Mouse (Mus musculus): ENCODE data around the gene Ptchd3. TPM values are rescaled to one million over a fixed set of nuclear protein-coding genes. Genes with fewer than 3 reads are reported as not detected.

Gene Ptchd3
- polyA plus RNA-seq (2015; fragmentation: Nextera tagmentation; extraction: Ambion mirVana): 0.13 and 0.21 TPM in 2 replicates

- Histone ChIP-seq H3K9me3 (replicated peaks; ENCODE audit: control insufficient read depth, low read length) (peaks cover 3% of the 10 kb centered on the region; the same call in 1 of the 2 replicates), H3K4me3 (ENCODE audit: low read length) (peak within 1 kb of the TSS; percentile 5; the same call in 1 of the 2 replicates), H3K9ac (ENCODE audit: low read length) (no peak within 1 kb of the TSS), H3K27me3 (ENCODE audit: control insufficient read depth, insufficient read depth, low read length) (no peaks in the 10 kb centered on the region; the same call in 1 of the 2 replicates), H3K27ac (ENCODE audit: low read length) (no peak within 1 kb of the TSS), H3K4me2 (ENCODE audit: low read depth, low read length) (peak within 1 kb of the TSS; percentile 24; the same call in 1 of the 2 replicates), H3K36me3 (ENCODE audit: control insufficient read depth, insufficient read depth) (no peaks in the 10 kb centered on the region), H3K4me1 (ENCODE audit: control insufficient read depth, insufficient read depth, low read length) (0 out of 2 replicates have a peak, but pooled peaks cover 3% of the 10 kb centered on the region)
- 54% methylated on average over 18 of the region's 18 CpGs for WGBS
- no peak for ATAC-seq (replicated peaks; ENCODE audit: extremely low read depth, insufficient read depth, low FRiP score)
Observed at GRCm38 (mm10) chr11:121829947-121830346, at the start of gene Ptchd3. Ptchd3 (plus strand) TSS chr11:121830247.

GRCm38 (mm10) chr11:121781831-121782230 lies 48.2 kb upstream of the Ptchd3 start:
- Histone ChIP-seq H3K27me3 (ENCODE audit: control insufficient read depth, insufficient read depth, low read length) (no peaks in the 10 kb centered on the region), H3K9me3 (replicated peaks; ENCODE audit: control insufficient read depth, low read length) (no peaks in the 10 kb centered on the region), H3K27ac (ENCODE audit: low read length) (no peak overlapping the region), H3K4me2 (ENCODE audit: low read depth, low read length) (no peak overlapping the region), H3K9ac (ENCODE audit: low read length) (no peak overlapping the region), H3K4me3 (ENCODE audit: low read length) (no peak overlapping the region), H3K4me1 (ENCODE audit: control insufficient read depth, insufficient read depth, low read length) (no peaks in the 10 kb centered on the region), H3K36me3 (ENCODE audit: control insufficient read depth, insufficient read depth) (no peaks in the 10 kb centered on the region)
- 89% methylated on average over 1 of the region's 1 CpGs for WGBS
- ATAC-seq (replicated peaks; ENCODE audit: extremely low read depth, insufficient read depth, low FRiP score): no peak

GRCm38 (mm10) chr11:121787456-121787855 lies 42.6 kb upstream of the Ptchd3 start:
- no peak overlapping the region for H3K27ac ChIP-seq (ENCODE audit: low read length)
- H3K27me3 ChIP-seq (ENCODE audit: control insufficient read depth, insufficient read depth, low read length): no peaks in the 10 kb centered on the region
- no peak overlapping the region for H3K9ac ChIP-seq (ENCODE audit: low read length)
- no peaks in the 10 kb centered on the region for H3K36me3 ChIP-seq (ENCODE audit: control insufficient read depth, insufficient read depth)
- ATAC-seq (replicated peaks; ENCODE audit: extremely low read depth, insufficient read depth, low FRiP score): no peak
- no peaks in the 10 kb centered on the region for H3K9me3 ChIP-seq (replicated peaks; ENCODE audit: control insufficient read depth, low read length)
- no peak overlapping the region for H3K4me2 ChIP-seq (ENCODE audit: low read depth, low read length)
- H3K4me3 ChIP-seq (ENCODE audit: low read length): no peak overlapping the region
- peaks cover 9% of the 10 kb centered on the region; the same call in 1 of the 2 replicates for H3K4me1 ChIP-seq (ENCODE audit: control insufficient read depth, insufficient read depth, low read length)

GRCm38 (mm10) chr11:121789566-121789965 lies 40.5 kb upstream of the Ptchd3 start:
- Histone ChIP-seq H3K27ac (ENCODE audit: low read length) (no peak overlapping the region), H3K4me3 (ENCODE audit: low read length) (no peak overlapping the region), H3K9ac (ENCODE audit: low read length) (no peak overlapping the region), H3K36me3 (ENCODE audit: control insufficient read depth, insufficient read depth) (no peaks in the 10 kb centered on the region), H3K4me2 (ENCODE audit: low read depth, low read length) (no peak overlapping the region), H3K9me3 (replicated peaks; ENCODE audit: control insufficient read depth, low read length) (no peaks in the 10 kb centered on the region), H3K27me3 (ENCODE audit: control insufficient read depth, insufficient read depth, low read length) (no peaks in the 10 kb centered on the region), H3K4me1 (ENCODE audit: control insufficient read depth, insufficient read depth, low read length) (peaks cover 16% of the 10 kb centered on the region)
- WGBS: 69% methylated on average over 3 of the region's 3 CpGs
- no peak for ATAC-seq (replicated peaks; ENCODE audit: extremely low read depth, insufficient read depth, low FRiP score)

- H3K27ac ChIP-seq (ENCODE audit: low read length): peak overlapping the region; percentile 44
- no peak overlapping the region for H3K4me2 ChIP-seq (ENCODE audit: low read depth, low read length)
- H3K36me3 ChIP-seq (ENCODE audit: control insufficient read depth, insufficient read depth): no peaks in the 10 kb centered on the region
- 52% methylated on average over 2 of the region's 2 CpGs for WGBS
- no peaks in the 10 kb centered on the region for H3K9me3 ChIP-seq (replicated peaks; ENCODE audit: control insufficient read depth, low read length)
- no peak overlapping the region for H3K4me3 ChIP-seq (ENCODE audit: low read length)
- no peak overlapping the region for H3K9ac ChIP-seq (ENCODE audit: low read length)
- no peaks in the 10 kb centered on the region for H3K27me3 ChIP-seq (ENCODE audit: control insufficient read depth, insufficient read depth, low read length)
- H3K4me1 ChIP-seq (ENCODE audit: control insufficient read depth, insufficient read depth, low read length): peaks cover 20% of the 10 kb centered on the region
- ATAC-seq (replicated peaks; ENCODE audit: extremely low read depth, insufficient read depth, low FRiP score): no peak
Observed at GRCm38 (mm10) chr11:121790671-121791094, 39.4 kb upstream of the Ptchd3 start.

GRCm38 (mm10) chr11:121791446-121791845 lies 38.6 kb upstream of the Ptchd3 start:
- no peak overlapping the region for H3K4me3 ChIP-seq (ENCODE audit: low read length)
- H3K4me2 ChIP-seq (ENCODE audit: low read depth, low read length): no peak overlapping the region
- H3K27ac ChIP-seq (ENCODE audit: low read length): no peak overlapping the region
- no peak for ATAC-seq (replicated peaks; ENCODE audit: extremely low read depth, insufficient read depth, low FRiP score)
- H3K9me3 ChIP-seq (replicated peaks; ENCODE audit: control insufficient read depth, low read length): no peaks in the 10 kb centered on the region
- H3K27me3 ChIP-seq (ENCODE audit: control insufficient read depth, insufficient read depth, low read length): no peaks in the 10 kb centered on the region
- H3K4me1 ChIP-seq (ENCODE audit: control insufficient read depth, insufficient read depth, low read length): peaks cover 20% of the 10 kb centered on the region
- WGBS: 79% methylated on average over 3 of the region's 3 CpGs
- H3K36me3 ChIP-seq (ENCODE audit: control insufficient read depth, insufficient read depth): no peaks in the 10 kb centered on the region
- H3K9ac ChIP-seq (ENCODE audit: low read length): no peak overlapping the region

- ATAC-seq (replicated peaks; ENCODE audit: extremely low read depth, insufficient read depth, low FRiP score): no peak
Observed at GRCm38 (mm10) chr11:121791991-121792390, 38.1 kb upstream of the Ptchd3 start.

GRCm38 (mm10) chr11:121793530-121793929 lies 36.5 kb upstream of the Ptchd3 start:
- 79% methylated on average over 3 of the region's 3 CpGs for WGBS
- ATAC-seq (replicated peaks; ENCODE audit: extremely low read depth, insufficient read depth, low FRiP score): no peak

More at GRCm38 (mm10) chr11:121791991-121792390, 38.1 kb upstream of the Ptchd3 start:
- Histone ChIP-seq H3K9ac (ENCODE audit: low read length) (no peak overlapping the region), H3K4me1 (ENCODE audit: control insufficient read depth, insufficient read depth, low read length) (peaks cover 20% of the 10 kb centered on the region), H3K27me3 (ENCODE audit: control insufficient read depth, insufficient read depth, low read length) (no peaks in the 10 kb centered on the region), H3K27ac (ENCODE audit: low read length) (no peak overlapping the region), H3K9me3 (replicated peaks; ENCODE audit: control insufficient read depth, low read length) (no peaks in the 10 kb centered on the region), H3K4me3 (ENCODE audit: low read length) (no peak overlapping the region), H3K4me2 (ENCODE audit: low read depth, low read length) (no peak overlapping the region), H3K36me3 (ENCODE audit: control insufficient read depth, insufficient read depth) (no peaks in the 10 kb centered on the region)
- 45% methylated on average over 1 of the region's 1 CpGs for WGBS

GRCm38 (mm10) chr11:121794186-121794585 lies 35.9 kb upstream of the Ptchd3 start:
- no peak for ATAC-seq (replicated peaks; ENCODE audit: extremely low read depth, insufficient read depth, low FRiP score)
- no peak overlapping the region for H3K4me2 ChIP-seq (ENCODE audit: low read depth, low read length)
- WGBS: 58% methylated on average over 3 of the region's 3 CpGs

More at GRCm38 (mm10) chr11:121793530-121793929, 36.5 kb upstream of the Ptchd3 start:
- Histone ChIP-seq H3K4me2 (ENCODE audit: low read depth, low read length) (no peak overlapping the region), H3K4me3 (ENCODE audit: low read length) (no peak overlapping the region), H3K36me3 (ENCODE audit: control insufficient read depth, insufficient read depth) (no peaks in the 10 kb centered on the region), H3K9ac (ENCODE audit: low read length) (no peak overlapping the region), H3K4me1 (ENCODE audit: control insufficient read depth, insufficient read depth, low read length) (peaks cover 20% of the 10 kb centered on the region), H3K9me3 (replicated peaks; ENCODE audit: control insufficient read depth, low read length) (no peaks in the 10 kb centered on the region), H3K27ac (ENCODE audit: low read length) (no peak overlapping the region), H3K27me3 (ENCODE audit: control insufficient read depth, insufficient read depth, low read length) (no peaks in the 10 kb centered on the region)

More at GRCm38 (mm10) chr11:121794186-121794585, 35.9 kb upstream of the Ptchd3 start:
- Histone ChIP-seq H3K27ac (ENCODE audit: low read length) (peak overlapping the region; percentile 28; the same call in 1 of the 2 replicates), H3K9ac (ENCODE audit: low read length) (no peak overlapping the region), H3K27me3 (ENCODE audit: control insufficient read depth, insufficient read depth, low read length) (no peaks in the 10 kb centered on the region), H3K9me3 (replicated peaks; ENCODE audit: control insufficient read depth, low read length) (no peaks in the 10 kb centered on the region), H3K4me1 (ENCODE audit: control insufficient read depth, insufficient read depth, low read length) (peaks cover 20% of the 10 kb centered on the region), H3K36me3 (ENCODE audit: control insufficient read depth, insufficient read depth) (no peaks in the 10 kb centered on the region), H3K4me3 (ENCODE audit: low read length) (no peak overlapping the region)
